Mouse (Mus musculus): Measurements from ENCODE around the gene Mt4. TPM values are rescaled to one million over a fixed set of nuclear protein-coding genes. Genes with fewer than 3 reads are reported as not detected.
A peak's percentile ranks its signal among the peaks of the same experiment; 100 is the strongest.

The Mt4 gene
- polyA plus RNA-seq, 1 experiment, result not detected

DNA sequence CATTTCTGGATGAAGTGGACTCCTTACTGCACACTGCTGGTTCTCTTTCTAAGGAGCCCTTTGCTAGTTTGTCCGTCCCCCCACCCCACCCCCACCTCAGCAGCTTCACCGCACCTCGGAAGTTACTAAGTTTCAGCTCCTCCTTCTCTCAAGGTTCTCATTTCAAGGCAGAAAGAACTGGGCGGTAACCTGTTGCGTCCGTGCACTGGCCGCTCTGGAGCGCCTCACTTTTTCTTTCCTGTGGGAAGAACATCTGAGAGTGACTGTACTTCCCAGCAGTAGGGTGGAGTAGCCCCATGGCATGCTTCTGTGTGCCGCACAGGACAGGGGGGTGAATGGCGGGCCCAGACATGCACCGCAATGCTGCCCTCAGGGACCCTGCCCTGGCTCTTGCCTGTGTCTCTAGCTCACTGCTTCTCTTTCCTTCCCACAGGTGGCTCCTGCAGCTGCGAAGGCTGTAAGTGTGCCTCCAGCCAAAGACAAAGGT lies 47.4 kb downstream of the Mt4 start:
- no peak for DNase-seq (ENCODE audit: low read depth in 1 of 2, low spot score in 2 of 2)
- H3K4me3 ChIP-seq (ENCODE audit: extremely low read depth, insufficient read depth, insufficient read length), result no peak overlapping the region
- H3K36me3 ChIP-seq (ENCODE audit: control insufficient read depth, insufficient read depth, low read length), result no peaks in the 10 kb centered on the region
- 0 out of 2 replicates have a peak, but pooled peaks cover 2% of the 10 kb centered on the region for H3K27me3 ChIP-seq (ENCODE audit: control insufficient read depth, insufficient read depth, low read length)
- H3K4me1 ChIP-seq (ENCODE audit: control insufficient read depth, insufficient read depth, insufficient read length), result peaks cover 4% of the 10 kb centered on the region
- WGBS, result 41% methylated on average over 12 of the region's 12 CpGs
- TF ChIP-seq POLR2A (IDR thresholded peaks at IDR 0.05; ENCODE audit: low read depth, low read length), result no peak
- TF ChIP-seq CTCF (IDR thresholded peaks at IDR 0.05; ENCODE audit: extremely low read depth, insufficient read depth, insufficient read length, insufficient replicate concordance), result no peak
- no peak overlapping the region for H3K27ac ChIP-seq (ENCODE audit: insufficient read depth, low read length)

DNA sequence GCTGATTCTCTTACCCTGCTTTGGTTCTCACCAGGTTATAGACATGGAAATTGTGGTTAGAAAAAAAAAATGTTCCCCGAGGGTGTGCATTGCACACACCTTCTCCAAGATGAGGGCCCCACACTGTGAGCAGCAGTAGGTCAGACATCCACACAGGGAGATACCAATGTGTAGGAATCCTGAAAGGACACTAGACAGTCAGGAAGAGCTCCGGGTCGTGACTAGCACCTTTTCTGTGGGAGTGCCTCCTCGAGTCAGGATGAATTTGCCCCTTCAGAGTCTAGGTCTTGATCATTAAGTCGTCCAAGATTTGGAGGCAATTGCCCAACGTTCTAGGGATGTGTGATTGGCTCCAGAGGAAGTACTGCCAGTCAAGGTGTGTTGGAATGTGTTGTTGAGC lies 48.8 kb downstream of the Mt4 start:
- peaks cover 2% of the 10 kb centered on the region; the same call in 1 of the 2 replicates for H3K4me1 ChIP-seq (ENCODE audit: control insufficient read depth, insufficient read depth, insufficient read length)
- H3K4me3 ChIP-seq (ENCODE audit: extremely low read depth, insufficient read depth, insufficient read length), result no peak overlapping the region
- H3K27ac ChIP-seq (ENCODE audit: insufficient read depth, low read length), result no peak overlapping the region
- H3K27me3 ChIP-seq (ENCODE audit: control insufficient read depth, insufficient read depth, low read length), result no peaks in the 10 kb centered on the region
- no peak for DNase-seq (ENCODE audit: low read depth in 1 of 2, low spot score in 2 of 2)
- no peak for TF ChIP-seq CTCF (IDR thresholded peaks at IDR 0.05; ENCODE audit: extremely low read depth, insufficient read depth, insufficient read length, insufficient replicate concordance)
- no peak for TF ChIP-seq POLR2A (IDR thresholded peaks at IDR 0.05; ENCODE audit: low read depth, low read length)
- 59% methylated on average over 6 of the region's 6 CpGs for WGBS
- no peaks in the 10 kb centered on the region for H3K36me3 ChIP-seq (ENCODE audit: control insufficient read depth, insufficient read depth, low read length)

DNA sequence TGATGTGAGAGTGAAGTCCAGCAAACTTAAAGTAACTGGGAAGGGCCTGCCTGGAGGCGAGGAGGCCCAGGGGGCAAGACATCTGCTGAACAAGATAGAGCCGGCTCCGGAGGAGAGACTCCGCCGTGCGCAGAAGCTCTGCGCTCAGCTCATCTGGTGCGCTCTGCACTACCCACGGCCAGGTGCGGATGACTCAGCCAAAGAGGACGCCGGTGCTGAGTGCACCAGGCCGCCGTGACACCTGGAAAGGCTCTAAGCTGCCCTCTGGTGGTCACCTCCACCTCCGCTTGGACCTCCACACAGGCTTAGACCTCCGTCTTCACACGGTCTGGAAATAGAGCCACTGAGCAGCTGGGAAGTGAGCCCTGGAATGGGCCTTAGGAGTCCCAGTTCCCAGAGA lies 49.5 kb downstream of the Mt4 start:
- peaks cover 6% of the 10 kb centered on the region; the same call in 1 of the 2 replicates for H3K4me1 ChIP-seq (ENCODE audit: control insufficient read depth, insufficient read depth, insufficient read length)
- TF ChIP-seq CTCF (IDR thresholded peaks at IDR 0.05; ENCODE audit: extremely low read depth, insufficient read depth, insufficient read length, insufficient replicate concordance), result peak; percentile 60; the same call in 1 of the 2 replicates
- no peak for TF ChIP-seq POLR2A (IDR thresholded peaks at IDR 0.05; ENCODE audit: low read depth, low read length)

DNA sequence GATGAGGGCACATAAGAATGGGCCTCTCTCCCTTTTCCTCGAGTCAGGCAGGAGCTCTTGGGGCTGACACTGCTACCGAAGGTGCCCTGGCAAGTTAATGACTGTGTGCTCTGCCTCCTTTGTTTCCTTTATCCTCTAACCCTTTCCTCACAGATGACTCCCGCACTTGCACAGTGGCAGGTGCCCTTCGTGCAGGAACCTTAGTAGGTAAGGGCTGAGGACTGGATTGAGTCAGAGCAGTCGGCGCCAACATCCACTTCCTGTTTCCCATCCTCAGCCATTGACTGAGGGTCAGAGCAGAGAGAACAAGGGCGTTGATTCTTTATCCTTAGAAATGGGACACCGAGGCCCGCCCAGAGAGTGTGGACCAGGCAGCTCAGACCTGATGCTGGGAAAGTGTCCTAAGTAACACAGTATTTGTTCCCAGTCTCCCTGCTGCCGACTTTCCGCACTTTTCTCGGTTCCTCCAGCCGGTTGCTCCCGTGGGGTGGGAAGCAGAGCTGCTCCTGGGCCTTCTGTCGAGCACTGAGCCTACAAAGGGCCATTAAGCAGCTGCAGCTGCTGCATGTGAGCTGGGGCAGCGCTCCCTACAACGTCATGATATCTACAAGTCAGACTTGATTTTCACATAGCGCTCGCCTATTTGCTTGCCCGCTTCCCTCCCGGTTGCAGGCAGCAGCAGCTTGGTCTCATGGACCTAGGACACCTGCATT lies 50.4 kb downstream of the Mt4 start:
- no peaks in the 10 kb centered on the region for H3K36me3 ChIP-seq (ENCODE audit: control insufficient read depth, insufficient read depth, low read length)
- WGBS, result 36% methylated on average over 21 of the region's 21 CpGs
- H3K4me3 ChIP-seq (ENCODE audit: extremely low read depth, insufficient read depth, insufficient read length), result no peak overlapping the region
- peaks cover 6% of the 10 kb centered on the region; the same call in 1 of the 2 replicates for H3K4me1 ChIP-seq (ENCODE audit: control insufficient read depth, insufficient read depth, insufficient read length)
- DNase-seq (ENCODE audit: low read depth in 1 of 2, low spot score in 2 of 2), result no peak
- TF ChIP-seq CTCF (IDR thresholded peaks at IDR 0.05; ENCODE audit: extremely low read depth, insufficient read depth, insufficient read length, insufficient replicate concordance), result no peak
- no peak overlapping the region for H3K27ac ChIP-seq (ENCODE audit: insufficient read depth, low read length)
- H3K27me3 ChIP-seq (ENCODE audit: control insufficient read depth, insufficient read depth, low read length), result no peaks in the 10 kb centered on the region

More for the DNA sequence above, 49.5 kb downstream of the Mt4 start:
- Histone ChIP-seq H3K4me3 (ENCODE audit: extremely low read depth, insufficient read depth, insufficient read length) (no peak overlapping the region), H3K36me3 (ENCODE audit: control insufficient read depth, insufficient read depth, low read length) (no peaks in the 10 kb centered on the region), H3K27ac (ENCODE audit: insufficient read depth, low read length) (no peak overlapping the region), H3K27me3 (ENCODE audit: control insufficient read depth, insufficient read depth, low read length) (no peaks in the 10 kb centered on the region)
- DNase-seq (ENCODE audit: low read depth in 1 of 2, low spot score in 2 of 2), result peak; percentile 41 to 63
- 9% methylated on average over 17 of the region's 17 CpGs for WGBS

Other genes with a start within 250 kb of the Mt4 start
- 70.4 and 76.9 TPM in 2 replicates for gene Amfr, start 124.4 kb upstream of the Mt4 start, polyA plus RNA-seq (2012; rRNA removed)
- 63.0 and 72.5 TPM in 2 replicates for gene Nudt21, start 100.2 kb upstream of the Mt4 start, polyA plus RNA-seq (2012; rRNA removed)
- 4.1 and 4.3 TPM in 2 replicates for gene Ogfod1, start 100.0 kb upstream of the Mt4 start, polyA plus RNA-seq (2012; rRNA removed)
- 11.3 and 12.1 TPM in 2 replicates for gene Bbs2, start 38.3 kb upstream of the Mt4 start, polyA plus RNA-seq (2012; rRNA removed)
- not detected in 2 replicates for gene Mt3, start 15.4 kb downstream of the Mt4 start, polyA plus RNA-seq (2012; rRNA removed)
- gene Mt2, start 35.5 kb downstream of the Mt4 start, polyA plus RNA-seq (2012; rRNA removed), result 19.9 and 28.9 TPM in 2 replicates
- 325 and 535 TPM in 2 replicates for gene Mt1, start 41.9 kb downstream of the Mt4 start, polyA plus RNA-seq (2012; rRNA removed)
- gene Nup93, start 77.4 kb downstream of the Mt4 start, polyA plus RNA-seq (2012; rRNA removed), result 12.8 and 13.2 TPM in 2 replicates
- gene Slc12a3, start 192.0 kb downstream of the Mt4 start, polyA plus RNA-seq (2012; rRNA removed), result 1.2 TPM in 2 replicates
- 198 and 350 TPM in 2 replicates for gene Herpud1, start 249.2 kb downstream of the Mt4 start, polyA plus RNA-seq (2012; rRNA removed)